Mouse (Mus musculus) regulatory T cell (primary cell): ENCODE data around the gene Siah2.

Experiments
- in situ Hi-C: fragments of 300-600 bp; cut with MboI, MseI; formaldehyde crosslinking; loops from one replicate; pipeline ENCODE4 v1.15.1; 2025; ENCODE audit warnings: high pct_unique_total_duplicates

Gene Siah2

GRCm38 (mm10) chr3:58691997-58692721 is at the start of gene Siah2:
Gene Siah2 (minus strand): TSS chr3:58692400.
- in situ Hi-C loops: loop anchor here (5.0 kb wide), 1 partner anchor 275 kb away; no protein-coding TSS in a partner anchor

- in situ Hi-C loops: no loop called here
Observed at GRCm38 (mm10) chr3:58739536-58739935, 47.3 kb upstream of the Siah2 start.

- in situ Hi-C loops: no loop called here
Observed at GRCm38 (mm10) chr3:58738346-58739089, 46.3 kb upstream of the Siah2 start.

GRCm38 (mm10) chr3:58731520-58731919 is 39.3 kb upstream of the Siah2 start:
- in situ Hi-C loops: no loop called here

- in situ Hi-C loops: no loop called here
Observed at GRCm38 (mm10) chr3:58730580-58730979, 38.4 kb upstream of the Siah2 start.

GRCm38 (mm10) chr3:58729549-58729948 is 37.3 kb upstream of the Siah2 start:
- in situ Hi-C loops: loop anchor here (5.0 kb wide), 1 partner anchor 48 kb away; no protein-coding TSS in a partner anchor

- in situ Hi-C loops: loop anchor here (5.0 kb wide), 1 partner anchor 50 kb away; no protein-coding TSS in a partner anchor
Observed at GRCm38 (mm10) chr3:58727601-58728000, 35.4 kb upstream of the Siah2 start.

- in situ Hi-C loops: loop anchor here (5.0 kb wide), 1 partner anchor 50 kb away; no protein-coding TSS in a partner anchor
Observed at GRCm38 (mm10) chr3:58727012-58727411, 34.8 kb upstream of the Siah2 start.

- in situ Hi-C loops: loop anchor here (5.0 kb wide), 1 partner anchor 51 kb away; no protein-coding TSS in a partner anchor
Observed at GRCm38 (mm10) chr3:58726374-58726773, 34.2 kb upstream of the Siah2 start.

- in situ Hi-C loops: loop anchor here (5.0 kb wide), 2 partner anchors 52 to 73 kb away; no protein-coding TSS in a partner anchor
Observed at GRCm38 (mm10) chr3:58724815-58725214, 32.6 kb upstream of the Siah2 start.

- in situ Hi-C loops: loop anchor here (5.0 kb wide), 1 partner anchor 71 kb away; no protein-coding TSS in a partner anchor
Observed at GRCm38 (mm10) chr3:58723656-58724055, 31.5 kb upstream of the Siah2 start.

GRCm38 (mm10) chr3:58719461-58720230 is 27.4 kb upstream of the Siah2 start:
- in situ Hi-C loops: loop anchor here (5.0 kb wide), 1 partner anchor 67 kb away; no protein-coding TSS in a partner anchor

GRCm38 (mm10) chr3:58716705-58717104 is 24.5 kb upstream of the Siah2 start:
- in situ Hi-C loops: no loop called here

- in situ Hi-C loops: no loop called here
Observed at GRCm38 (mm10) chr3:58714767-58715166, 22.6 kb upstream of the Siah2 start.

GRCm38 (mm10) chr3:58714034-58714433 is 21.8 kb upstream of the Siah2 start:
- in situ Hi-C loops: no loop called here

GRCm38 (mm10) chr3:58713191-58713590 is 21.0 kb upstream of the Siah2 start:
- in situ Hi-C loops: no loop called here

- in situ Hi-C loops: loop anchor here (5.0 kb wide), 1 partner anchor 102 kb away; no protein-coding TSS in a partner anchor
Observed at GRCm38 (mm10) chr3:58704547-58704946, 12.3 kb upstream of the Siah2 start.

GRCm38 (mm10) chr3:58703748-58704147 is 11.5 kb upstream of the Siah2 start:
- in situ Hi-C loops: loop anchor here (5.0 kb wide), 1 partner anchor 101 kb away; no protein-coding TSS in a partner anchor

GRCm38 (mm10) chr3:58702329-58702728 is 10.1 kb upstream of the Siah2 start:
- in situ Hi-C loops: loop anchor here (5.0 kb wide), 1 partner anchor 100 kb away; no protein-coding TSS in a partner anchor

- in situ Hi-C loops: loop anchor here (5.0 kb wide), 1 partner anchor 99 kb away; no protein-coding TSS in a partner anchor
Observed at GRCm38 (mm10) chr3:58701441-58701840, 9.2 kb upstream of the Siah2 start.

GRCm38 (mm10) chr3:58697926-58698325 is 5.7 kb upstream of the Siah2 start:
- in situ Hi-C loops: no loop called here
